Mouse (Mus musculus): ENCODE measurements at regions not wholly inside any gene's neighbourhood (a gene's known extent, or its start where the extent isn't known, plus 50 kb on each side); places are given as distances from the start of the nearest gene placed in this dataset.
"Not testable (repeated sequence)": the region's sequence is repeated elsewhere in the genome, so short reads cannot be mapped to it uniquely, and the experiment has no call there.

- peak in 1 of 2 experiments; percentile 4 for DNase-seq (ENCODE audit: low spot score in 2 of 2)
These were observed 104.7 kb upstream of the Atg7 start for GRCm38 (mm10) chr6:114538185-114538584.

- not testable (repeated sequence) for DNase-seq (ENCODE audit: low spot score in 2 of 2)
These were observed 92.7 kb upstream of the Atg7 start for GRCm38 (mm10) chr6:114550096-114550669.

- not testable (repeated sequence) for DNase-seq (ENCODE audit: low spot score in 2 of 2)
These were observed 89.8 kb upstream of the Atg7 start for GRCm38 (mm10) chr6:114553072-114553471.

GRCm38 (mm10) chr6:114555186-114555585 is 87.7 kb upstream of the Atg7 start:
- DNase-seq (ENCODE audit: low spot score in 2 of 2), result peak in 1 of 2 experiments; percentile 14

- DNase-seq (ENCODE audit: low spot score in 2 of 2), result peak; percentile 30 to 57
These were observed 65.6 kb upstream of the Atg7 start for GRCm38 (mm10) chr6:114577319-114577718.

Data from cerebellum, postnatal 4 days (tissue).